Mouse (Mus musculus): ENCODE data around the gene L3mbtl3. TPM values are rescaled to one million over a fixed set of nuclear protein-coding genes. Genes with fewer than 3 reads are reported as not detected.

The L3mbtl3 gene
- total and polyA plus RNA-seq, 2 experiments: 1.7 to 4.1 TPM

GRCm38 (mm10) chr10:26287136-26287535 lies 88.6 kb downstream of the L3mbtl3 start:
- no peak for DNase-seq (ENCODE audit: extremely low read depth, low read depth, low spot score)
- TF ChIP-seq POLR2A (IDR thresholded peaks at IDR 0.05; ENCODE audit: extremely low read depth, insufficient read depth, low read length) (no peak), CTCF (IDR thresholded peaks at IDR 0.05; ENCODE audit: low read depth, low read length) (no peak)
- WGBS: 78% methylated on average over 7 of the region's 7 CpGs

GRCm38 (mm10) chr10:26280009-26280408 lies 95.8 kb downstream of the L3mbtl3 start:
- Histone ChIP-seq H3K27me3 (ENCODE audit: control insufficient read depth, insufficient read depth, low read length) (no peaks in the 10 kb centered on the region), H3K4me3 (ENCODE audit: insufficient read depth, low read depth, low read length) (no peak overlapping the region), H3K9ac (ENCODE audit: low read depth, low read length) (no peak overlapping the region), H3K4me1 (ENCODE audit: control insufficient read depth, insufficient read depth, low read length) (no peaks in the 10 kb centered on the region), H3K27ac (replicated peaks; ENCODE audit: insufficient read depth, low read depth, low read length) (no peak overlapping the region), H3K36me3 (ENCODE audit: control insufficient read depth, insufficient read depth, low read length) (peaks cover 37% of the 10 kb centered on the region), H3K79me2 (ENCODE audit: control insufficient read depth, insufficient read depth, low read length) (no peaks in the 10 kb centered on the region)
- no peak for DNase-seq (ENCODE audit: extremely low read depth, low read depth, low spot score)
- 92% methylated on average over 8 of the region's 8 CpGs for WGBS
- TF ChIP-seq CTCF (IDR thresholded peaks at IDR 0.05; ENCODE audit: low read depth, low read length) (no peak), POLR2A (IDR thresholded peaks at IDR 0.05; ENCODE audit: extremely low read depth, insufficient read depth, low read length) (no peak)

More at GRCm38 (mm10) chr10:26287136-26287535, 88.6 kb downstream of the L3mbtl3 start:
- Histone ChIP-seq H3K4me1 (ENCODE audit: control insufficient read depth, insufficient read depth, low read length) (no peaks in the 10 kb centered on the region), H3K9ac (ENCODE audit: low read depth, low read length) (no peak overlapping the region), H3K27ac (replicated peaks; ENCODE audit: insufficient read depth, low read depth, low read length) (no peak overlapping the region), H3K4me3 (ENCODE audit: insufficient read depth, low read depth, low read length) (no peak overlapping the region), H3K27me3 (ENCODE audit: control insufficient read depth, insufficient read depth, low read length) (no peaks in the 10 kb centered on the region), H3K79me2 (ENCODE audit: control insufficient read depth, insufficient read depth, low read length) (no peaks in the 10 kb centered on the region), H3K36me3 (ENCODE audit: control insufficient read depth, insufficient read depth, low read length) (peaks cover 17% of the 10 kb centered on the region)

- Histone ChIP-seq H3K9ac (ENCODE audit: low read depth, low read length) (no peak overlapping the region), H3K79me2 (ENCODE audit: control insufficient read depth, insufficient read depth, low read length) (no peaks in the 10 kb centered on the region), H3K27me3 (ENCODE audit: control insufficient read depth, insufficient read depth, low read length) (no peaks in the 10 kb centered on the region), H3K4me3 (ENCODE audit: insufficient read depth, low read depth, low read length) (no peak overlapping the region), H3K36me3 (ENCODE audit: control insufficient read depth, insufficient read depth, low read length) (peaks cover 29% of the 10 kb centered on the region), H3K27ac (replicated peaks; ENCODE audit: insufficient read depth, low read depth, low read length) (no peak overlapping the region), H3K4me1 (ENCODE audit: control insufficient read depth, insufficient read depth, low read length) (no peaks in the 10 kb centered on the region)
- TF ChIP-seq POLR2A (IDR thresholded peaks at IDR 0.05; ENCODE audit: extremely low read depth, insufficient read depth, low read length) (no peak), CTCF (IDR thresholded peaks at IDR 0.05; ENCODE audit: low read depth, low read length) (no peak)
- 86% methylated on average over 6 of the region's 6 CpGs for WGBS
- no peak for DNase-seq (ENCODE audit: extremely low read depth, low read depth, low spot score)
Measured at GRCm38 (mm10) chr10:26275414-26275813, 100.4 kb downstream of the L3mbtl3 start.

- no peak for TF ChIP-seq CTCF (IDR thresholded peaks at IDR 0.05; ENCODE audit: low read depth, low read length)
- no peak for TF ChIP-seq POLR2A (IDR thresholded peaks at IDR 0.05; ENCODE audit: extremely low read depth, insufficient read depth, low read length)
- no peaks in the 10 kb centered on the region for H3K4me1 ChIP-seq (ENCODE audit: control insufficient read depth, insufficient read depth, low read length)
- no peaks in the 10 kb centered on the region for H3K27me3 ChIP-seq (ENCODE audit: control insufficient read depth, insufficient read depth, low read length)
- H3K9ac ChIP-seq (ENCODE audit: low read depth, low read length): no peak overlapping the region
- H3K79me2 ChIP-seq (ENCODE audit: control insufficient read depth, insufficient read depth, low read length): no peaks in the 10 kb centered on the region
- WGBS: 81% methylated on average over 3 of the region's 3 CpGs
- no peaks in the 10 kb centered on the region for H3K36me3 ChIP-seq (ENCODE audit: control insufficient read depth, insufficient read depth, low read length)
- H3K4me3 ChIP-seq (ENCODE audit: insufficient read depth, low read depth, low read length): no peak overlapping the region
- DNase-seq (ENCODE audit: extremely low read depth, low read depth, low spot score): no peak
- no peak overlapping the region for H3K27ac ChIP-seq (replicated peaks; ENCODE audit: insufficient read depth, low read depth, low read length)
Measured at GRCm38 (mm10) chr10:26263744-26264459, 111.9 kb downstream of the L3mbtl3 start.

- Histone ChIP-seq H3K36me3 (ENCODE audit: control insufficient read depth, insufficient read depth, low read length) (no peaks in the 10 kb centered on the region), H3K27me3 (ENCODE audit: control insufficient read depth, insufficient read depth, low read length) (no peaks in the 10 kb centered on the region), H3K4me3 (ENCODE audit: insufficient read depth, low read depth, low read length) (no peak overlapping the region), H3K4me1 (ENCODE audit: control insufficient read depth, insufficient read depth, low read length) (no peaks in the 10 kb centered on the region), H3K27ac (replicated peaks; ENCODE audit: insufficient read depth, low read depth, low read length) (no peak overlapping the region), H3K9ac (ENCODE audit: low read depth, low read length) (no peak overlapping the region), H3K79me2 (ENCODE audit: control insufficient read depth, insufficient read depth, low read length) (no peaks in the 10 kb centered on the region)
- WGBS: 76% methylated on average over 4 of the region's 4 CpGs
- no peak for TF ChIP-seq CTCF (IDR thresholded peaks at IDR 0.05; ENCODE audit: low read depth, low read length)
- no peak for TF ChIP-seq POLR2A (IDR thresholded peaks at IDR 0.05; ENCODE audit: extremely low read depth, insufficient read depth, low read length)
- no peak for DNase-seq (ENCODE audit: extremely low read depth, low read depth, low spot score)
Measured at GRCm38 (mm10) chr10:26259908-26260307, 115.9 kb downstream of the L3mbtl3 start.

All from liver, adult 2 months (tissue).